Mouse (Mus musculus): ENCODE data around the gene Gnai2. TPM values are rescaled to one million over a fixed set of nuclear protein-coding genes. Genes with fewer than 3 reads are reported as not detected.

Gene Gnai2
- polyA plus RNA-seq, 1 experiment from 2014 or later, result 350 TPM

GRCm38 (mm10) chr9:107602068-107602648, 33.0 kb downstream of the Gnai2 start:
- no peak overlapping the region for H3K4me2 ChIP-seq
- H3K27me3 ChIP-seq, result no peaks in the 10 kb centered on the region
- no peak overlapping the region for H3K4me3 ChIP-seq
- ATAC-seq (ENCODE audit: low read depth), result peak; percentile 57; the same call in 1 of the 2 replicates
- H3K9me3 ChIP-seq, result no peaks in the 10 kb centered on the region
- H3K9ac ChIP-seq, result peak overlapping the region; percentile 27; the same call in 1 of the 2 replicates
- H3K36me3 ChIP-seq, result no peaks in the 10 kb centered on the region
- WGBS, result 17% methylated on average over 10 of the region's 10 CpGs
- H3K27ac ChIP-seq (replicated peaks), result peak overlapping the region; percentile 57; the same call in 1 of the 2 replicates
- H3K4me1 ChIP-seq (replicated peaks), result peaks cover 41% of the 10 kb centered on the region

- Histone ChIP-seq H3K4me3 (no peak overlapping the region), H3K4me2 (no peak overlapping the region), H3K36me3 (no peaks in the 10 kb centered on the region), H3K9me3 (no peaks in the 10 kb centered on the region), H3K4me1 (replicated peaks) (peaks cover 34% of the 10 kb centered on the region), H3K27ac (replicated peaks) (no peak overlapping the region), H3K9ac (no peak overlapping the region), H3K27me3 (no peaks in the 10 kb centered on the region)
- no peak for ATAC-seq (ENCODE audit: low read depth)
- WGBS, result 88% methylated on average over 11 of the region's 11 CpGs
These were observed 33.9 kb downstream of the Gnai2 start for GRCm38 (mm10) chr9:107601275-107601674.

DNA sequence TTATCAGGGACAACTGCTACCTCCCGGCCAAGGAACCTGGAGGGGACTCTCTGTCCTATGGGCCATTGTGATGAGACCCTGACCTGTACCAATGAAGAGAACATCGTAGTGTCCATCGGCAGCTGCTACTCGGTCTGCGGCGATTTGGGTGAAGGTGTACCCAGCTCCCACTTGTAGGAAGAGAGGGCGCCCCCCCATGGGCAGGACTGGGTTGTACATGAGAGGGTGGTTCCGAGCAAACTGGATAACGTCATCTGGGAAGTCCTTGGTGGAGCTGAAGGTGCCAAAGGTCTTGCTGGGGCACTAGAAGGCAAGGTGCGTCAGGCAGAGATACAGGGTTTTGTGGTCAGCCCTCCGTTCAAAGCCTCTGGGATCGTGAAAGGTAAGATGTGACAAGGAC, 34.4 kb downstream of the Gnai2 start:
- H3K9ac ChIP-seq, result no peak overlapping the region
- H3K27ac ChIP-seq (replicated peaks), result no peak overlapping the region
- H3K4me1 ChIP-seq (replicated peaks), result peaks cover 30% of the 10 kb centered on the region
- 80% methylated on average over 12 of the region's 12 CpGs for WGBS
- no peak for ATAC-seq (ENCODE audit: low read depth)
- H3K9me3 ChIP-seq, result no peaks in the 10 kb centered on the region
- H3K4me2 ChIP-seq, result no peak overlapping the region
- H3K4me3 ChIP-seq, result no peak overlapping the region
- H3K36me3 ChIP-seq, result no peaks in the 10 kb centered on the region
- H3K27me3 ChIP-seq, result no peaks in the 10 kb centered on the region

GRCm38 (mm10) chr9:107599842-107600241, 35.3 kb downstream of the Gnai2 start:
- no peak for ATAC-seq (ENCODE audit: low read depth)
- Histone ChIP-seq H3K9me3 (no peaks in the 10 kb centered on the region), H3K4me1 (replicated peaks) (peaks cover 21% of the 10 kb centered on the region), H3K4me3 (no peak overlapping the region), H3K9ac (0 out of 2 replicates have a peak overlapping the region, but pooled peaks have one; percentile 3), H3K36me3 (no peaks in the 10 kb centered on the region), H3K27ac (replicated peaks) (no peak overlapping the region), H3K27me3 (no peaks in the 10 kb centered on the region), H3K4me2 (no peak overlapping the region)
- 78% methylated on average over 14 of the region's 14 CpGs for WGBS

GRCm38 (mm10) chr9:107599433-107599832, 35.7 kb downstream of the Gnai2 start:
- Histone ChIP-seq H3K4me3 (no peak overlapping the region; the same call in 1 of the 2 replicates), H3K9ac (0 out of 2 replicates have a peak overlapping the region, but pooled peaks have one; percentile 3), H3K4me1 (replicated peaks) (peaks cover 16% of the 10 kb centered on the region), H3K9me3 (no peaks in the 10 kb centered on the region), H3K27ac (replicated peaks) (no peak overlapping the region), H3K4me2 (no peak overlapping the region), H3K27me3 (no peaks in the 10 kb centered on the region), H3K36me3 (0 out of 2 replicates have a peak, but pooled peaks cover 2% of the 10 kb centered on the region)
- 90% methylated on average over 9 of the region's 9 CpGs for WGBS
- ATAC-seq (ENCODE audit: low read depth), result no peak

- Histone ChIP-seq H3K4me1 (replicated peaks) (peaks cover 16% of the 10 kb centered on the region), H3K36me3 (peaks cover 11% of the 10 kb centered on the region; the same call in 1 of the 2 replicates), H3K27ac (replicated peaks) (no peak overlapping the region), H3K4me3 (no peak overlapping the region), H3K27me3 (no peaks in the 10 kb centered on the region), H3K9me3 (no peaks in the 10 kb centered on the region), H3K9ac (no peak overlapping the region), H3K4me2 (no peak overlapping the region)
- 77% methylated on average over 5 of the region's 5 CpGs for WGBS
- no peak for ATAC-seq (ENCODE audit: low read depth)
These were observed 36.8 kb downstream of the Gnai2 start for GRCm38 (mm10) chr9:107598385-107598784.

- peaks cover 16% of the 10 kb centered on the region for H3K4me1 ChIP-seq (replicated peaks)
- no peak overlapping the region for H3K4me2 ChIP-seq
- ATAC-seq (ENCODE audit: low read depth), result no peak
- WGBS, result 91% methylated on average over 11 of the region's 11 CpGs
- no peak overlapping the region for H3K4me3 ChIP-seq
- H3K36me3 ChIP-seq, result peaks cover 25% of the 10 kb centered on the region
- H3K9ac ChIP-seq, result no peak overlapping the region
- H3K9me3 ChIP-seq, result no peaks in the 10 kb centered on the region
- H3K27ac ChIP-seq (replicated peaks), result no peak overlapping the region
- no peaks in the 10 kb centered on the region for H3K27me3 ChIP-seq
These were observed 38.3 kb downstream of the Gnai2 start for GRCm38 (mm10) chr9:107596619-107597569.

DNA sequence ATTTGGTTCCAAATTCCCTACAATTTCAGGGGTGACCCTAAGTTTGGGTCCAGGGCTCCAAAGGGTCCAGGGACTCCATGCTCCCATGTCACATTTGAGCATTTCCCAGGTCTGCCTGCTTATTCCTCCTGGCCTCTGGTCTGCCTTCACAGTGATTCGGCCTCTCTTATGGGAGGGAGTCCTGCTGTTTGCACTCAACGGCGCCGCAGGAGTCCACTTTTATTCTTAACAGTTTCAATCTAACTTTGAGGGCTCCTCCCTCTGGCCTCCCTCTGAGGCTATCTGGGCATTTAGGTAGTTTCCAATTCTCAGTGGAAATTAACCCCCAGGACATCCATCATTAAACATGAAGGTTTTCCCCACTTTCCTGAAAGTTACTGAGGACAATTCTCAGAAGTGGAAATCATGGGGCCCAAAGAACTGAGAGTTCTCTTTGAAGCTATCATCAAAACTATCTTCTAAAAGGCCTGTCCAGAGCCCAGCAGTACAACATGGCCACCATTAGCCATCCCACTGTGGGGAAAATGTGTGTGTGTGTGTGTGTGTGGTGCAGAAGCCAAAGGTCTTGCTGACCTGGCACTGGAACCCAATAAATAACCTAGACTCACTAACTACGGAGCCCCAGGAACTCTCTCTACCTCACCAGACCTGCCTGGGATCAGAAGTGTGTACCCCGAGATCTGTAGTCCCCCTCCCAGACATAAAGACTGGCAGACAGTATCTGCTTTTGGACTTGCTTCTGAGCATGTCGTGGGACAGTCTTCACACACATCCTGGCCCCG, 40.7 kb downstream of the Gnai2 start:
- WGBS, result 61% methylated on average over 8 of the region's 8 CpGs
- no peak for ATAC-seq (ENCODE audit: low read depth)

DNA sequence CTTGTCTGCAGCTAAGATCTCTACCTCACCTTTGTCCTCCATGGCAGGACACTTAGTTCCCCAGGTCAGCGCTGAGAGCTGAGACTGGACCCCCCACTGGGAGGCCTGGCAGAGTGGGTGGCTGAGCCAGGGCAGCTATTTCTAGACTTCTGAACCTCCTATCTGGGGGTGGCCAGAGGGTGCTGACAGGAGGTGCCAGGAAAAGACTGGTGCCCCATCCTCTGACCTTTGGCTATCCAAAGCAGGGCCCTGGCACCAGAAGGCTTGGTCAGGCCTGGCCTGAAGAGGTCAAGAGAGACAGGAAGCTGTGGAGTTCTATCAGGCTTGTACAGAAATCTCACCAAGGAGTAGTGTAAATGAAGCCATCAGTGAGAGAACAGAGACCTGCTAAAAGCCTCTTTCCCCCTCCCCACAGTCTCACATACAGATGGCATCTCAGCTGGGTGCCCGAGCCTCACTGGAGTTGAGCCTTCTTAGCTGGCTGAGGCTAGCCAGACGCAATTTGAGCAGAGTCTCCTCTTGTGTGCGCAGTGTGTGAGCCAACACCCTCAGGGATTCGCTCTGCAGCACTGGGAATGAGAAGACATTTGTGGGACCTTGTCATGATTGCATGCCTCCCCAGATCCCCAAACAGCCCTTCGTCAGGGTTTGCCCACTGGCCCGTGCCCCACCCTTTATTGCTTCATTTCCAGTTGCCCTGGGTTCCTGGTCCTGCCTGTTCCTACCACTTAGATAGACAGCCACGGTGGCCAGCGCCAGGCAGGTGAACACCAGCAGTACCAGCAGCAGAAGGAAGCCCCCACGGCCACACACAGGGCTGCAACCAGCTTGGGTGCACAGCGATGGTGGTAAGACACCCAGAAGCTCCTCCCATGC, 41.8 kb downstream of the Gnai2 start:
- Histone ChIP-seq H3K36me3 (peaks cover 49% of the 10 kb centered on the region), H3K4me3 (no peak overlapping the region), H3K9ac (peak overlapping the region; percentile 39), H3K9me3 (no peaks in the 10 kb centered on the region), H3K27ac (replicated peaks) (0 out of 2 replicates have a peak overlapping the region, but pooled peaks have one; percentile 7), H3K4me1 (replicated peaks) (peaks cover 22% of the 10 kb centered on the region), H3K27me3 (no peaks in the 10 kb centered on the region), H3K4me2 (no peak overlapping the region)
- ATAC-seq (ENCODE audit: low read depth), result no peak
- 80% methylated on average over 11 of the region's 11 CpGs for WGBS

More for the DNA sequence above, 40.7 kb downstream of the Gnai2 start:
- H3K36me3 ChIP-seq, result peaks cover 49% of the 10 kb centered on the region
- no peaks in the 10 kb centered on the region for H3K27me3 ChIP-seq
- no peak overlapping the region for H3K4me3 ChIP-seq
- H3K27ac ChIP-seq (replicated peaks), result no peak overlapping the region
- 0 out of 2 replicates have a peak overlapping the region, but pooled peaks have one; percentile 12 for H3K9ac ChIP-seq
- H3K4me1 ChIP-seq (replicated peaks), result peaks cover 16% of the 10 kb centered on the region
- H3K9me3 ChIP-seq, result no peaks in the 10 kb centered on the region
- H3K4me2 ChIP-seq, result no peak overlapping the region

GRCm38 (mm10) chr9:107590773-107591060, 44.5 kb downstream of the Gnai2 start:
- Histone ChIP-seq H3K4me3 (no peak overlapping the region), H3K4me1 (replicated peaks) (peaks cover 27% of the 10 kb centered on the region), H3K4me2 (no peak overlapping the region), H3K27ac (replicated peaks) (no peak overlapping the region), H3K9ac (no peak overlapping the region), H3K9me3 (no peaks in the 10 kb centered on the region), H3K36me3 (peaks cover 49% of the 10 kb centered on the region), H3K27me3 (no peaks in the 10 kb centered on the region)
- no peak for ATAC-seq (ENCODE audit: low read depth)
- 96% methylated on average over 6 of the region's 6 CpGs for WGBS

GRCm38 (mm10) chr9:107590058-107590772, 45.0 kb downstream of the Gnai2 start:
- Histone ChIP-seq H3K4me2 (no peak overlapping the region), H3K4me1 (replicated peaks) (peaks cover 27% of the 10 kb centered on the region), H3K9me3 (no peaks in the 10 kb centered on the region), H3K27ac (replicated peaks) (no peak overlapping the region), H3K9ac (no peak overlapping the region), H3K27me3 (no peaks in the 10 kb centered on the region), H3K36me3 (peaks cover 49% of the 10 kb centered on the region), H3K4me3 (no peak overlapping the region)
- 95% methylated on average over 25 of the region's 25 CpGs for WGBS
- no peak for ATAC-seq (ENCODE audit: low read depth)

All from neural tube, embryonic 13.5 days (tissue).